Mouse (Mus musculus): Measurements from ENCODE around the gene Dhx35. TPM values are rescaled to one million over a fixed set of nuclear protein-coding genes. Genes with fewer than 3 reads are reported as not detected.

The Dhx35 gene
- polyA plus RNA-seq, 1 experiment from 2014 or later = 10.4 TPM

GRCm38 (mm10) chr2:158852579-158852978, 58.0 kb downstream of the Dhx35 start:
- Histone ChIP-seq H3K27ac (replicated peaks; ENCODE audit: low read depth, low read length) (no peak overlapping the region), H3K4me3 (ENCODE audit: low read depth, low read length) (no peak overlapping the region), H3K4me1 (ENCODE audit: control insufficient read depth, insufficient read depth, low read length) (no peaks in the 10 kb centered on the region), H3K9me3 (ENCODE audit: control insufficient read depth, low read length) (no peaks in the 10 kb centered on the region), H3K27me3 (replicated peaks; ENCODE audit: control insufficient read depth, insufficient read depth, low read length) (no peaks in the 10 kb centered on the region), H3K9ac (ENCODE audit: low read depth, low read length) (no peak overlapping the region), H3K36me3 (ENCODE audit: control insufficient read depth, insufficient read depth, low read length) (peaks cover 29% of the 10 kb centered on the region), H3K4me2 (ENCODE audit: low read depth, low read length) (no peak overlapping the region)
- WGBS = 36% methylated on average over 2 of the region's 2 CpGs
- DNase-seq (ENCODE audit: low spot score) (peak; percentile 53), ATAC-seq (ENCODE audit: low read depth) (no peak)

GRCm38 (mm10) chr2:158856896-158857499, 62.4 kb downstream of the Dhx35 start:
- Histone ChIP-seq H3K27ac (replicated peaks; ENCODE audit: low read depth, low read length) (no peak overlapping the region), H3K4me2 (ENCODE audit: low read depth, low read length) (no peak overlapping the region), H3K27me3 (replicated peaks; ENCODE audit: control insufficient read depth, insufficient read depth, low read length) (no peaks in the 10 kb centered on the region), H3K36me3 (ENCODE audit: control insufficient read depth, insufficient read depth, low read length) (peaks cover 29% of the 10 kb centered on the region), H3K9ac (ENCODE audit: low read depth, low read length) (no peak overlapping the region), H3K9me3 (ENCODE audit: control insufficient read depth, low read length) (no peaks in the 10 kb centered on the region), H3K4me3 (ENCODE audit: low read depth, low read length) (no peak overlapping the region), H3K4me1 (ENCODE audit: control insufficient read depth, insufficient read depth, low read length) (no peaks in the 10 kb centered on the region)
- 85% methylated on average over 8 of the region's 10 CpGs for WGBS
- DNase-seq (ENCODE audit: low spot score) = no peak
- ATAC-seq (ENCODE audit: low read depth) = no peak

- ATAC-seq (ENCODE audit: low read depth) = no peak
- 86% methylated on average over 15 of the region's 15 CpGs for WGBS
- no peak overlapping the region for H3K9ac ChIP-seq (ENCODE audit: low read depth, low read length)
These were observed 63.0 kb downstream of the Dhx35 start for GRCm38 (mm10) chr2:158857579-158857978.

GRCm38 (mm10) chr2:158861115-158861514, 66.5 kb downstream of the Dhx35 start:
- Histone ChIP-seq H3K36me3 (ENCODE audit: control insufficient read depth, insufficient read depth, low read length) (peaks cover 16% of the 10 kb centered on the region), H3K4me1 (ENCODE audit: control insufficient read depth, insufficient read depth, low read length) (no peaks in the 10 kb centered on the region), H3K4me2 (ENCODE audit: low read depth, low read length) (no peak overlapping the region), H3K27me3 (replicated peaks; ENCODE audit: control insufficient read depth, insufficient read depth, low read length) (no peaks in the 10 kb centered on the region), H3K4me3 (ENCODE audit: low read depth, low read length) (no peak overlapping the region), H3K27ac (replicated peaks; ENCODE audit: low read depth, low read length) (no peak overlapping the region), H3K9ac (ENCODE audit: low read depth, low read length) (no peak overlapping the region), H3K9me3 (ENCODE audit: control insufficient read depth, low read length) (no peaks in the 10 kb centered on the region)
- WGBS = 82% methylated on average over 2 of the region's 2 CpGs
- ATAC-seq (ENCODE audit: low read depth) = no peak
- no peak for DNase-seq (ENCODE audit: low spot score)

More at GRCm38 (mm10) chr2:158857579-158857978, 63.0 kb downstream of the Dhx35 start:
- Histone ChIP-seq H3K4me1 (ENCODE audit: control insufficient read depth, insufficient read depth, low read length) (no peaks in the 10 kb centered on the region), H3K36me3 (ENCODE audit: control insufficient read depth, insufficient read depth, low read length) (peaks cover 28% of the 10 kb centered on the region), H3K27me3 (replicated peaks; ENCODE audit: control insufficient read depth, insufficient read depth, low read length) (no peaks in the 10 kb centered on the region), H3K4me3 (ENCODE audit: low read depth, low read length) (no peak overlapping the region), H3K9me3 (ENCODE audit: control insufficient read depth, low read length) (no peaks in the 10 kb centered on the region), H3K27ac (replicated peaks; ENCODE audit: low read depth, low read length) (no peak overlapping the region), H3K4me2 (ENCODE audit: low read depth, low read length) (no peak overlapping the region)
- DNase-seq (ENCODE audit: low spot score) = no peak

- Histone ChIP-seq H3K4me1 (ENCODE audit: control insufficient read depth, insufficient read depth, low read length) (no peaks in the 10 kb centered on the region), H3K36me3 (ENCODE audit: control insufficient read depth, insufficient read depth, low read length) (no peaks in the 10 kb centered on the region), H3K27me3 (replicated peaks; ENCODE audit: control insufficient read depth, insufficient read depth, low read length) (no peaks in the 10 kb centered on the region), H3K9ac (ENCODE audit: low read depth, low read length) (no peak overlapping the region), H3K4me3 (ENCODE audit: low read depth, low read length) (no peak overlapping the region), H3K27ac (replicated peaks; ENCODE audit: low read depth, low read length) (no peak overlapping the region), H3K4me2 (ENCODE audit: low read depth, low read length) (no peak overlapping the region), H3K9me3 (ENCODE audit: control insufficient read depth, low read length) (no peaks in the 10 kb centered on the region)
- 56% methylated on average over 11 of the region's 11 CpGs for WGBS
- peak; percentile 86 for DNase-seq (ENCODE audit: low spot score)
- ATAC-seq (ENCODE audit: low read depth) = peak; percentile 47; the same call in 1 of the 2 replicates
These were observed 68.9 kb downstream of the Dhx35 start for GRCm38 (mm10) chr2:158863341-158864125.

GRCm38 (mm10) chr2:158864126-158864458, 69.5 kb downstream of the Dhx35 start:
- H3K4me1 ChIP-seq (ENCODE audit: control insufficient read depth, insufficient read depth, low read length) = no peaks in the 10 kb centered on the region
- H3K27me3 ChIP-seq (replicated peaks; ENCODE audit: control insufficient read depth, insufficient read depth, low read length) = no peaks in the 10 kb centered on the region
- no peak overlapping the region for H3K4me2 ChIP-seq (ENCODE audit: low read depth, low read length)
- no peak overlapping the region for H3K9ac ChIP-seq (ENCODE audit: low read depth, low read length)
- no peak overlapping the region for H3K4me3 ChIP-seq (ENCODE audit: low read depth, low read length)
- no peaks in the 10 kb centered on the region for H3K9me3 ChIP-seq (ENCODE audit: control insufficient read depth, low read length)
- ATAC-seq (ENCODE audit: low read depth) (no peak), DNase-seq (ENCODE audit: low spot score) (no peak)
- no peaks in the 10 kb centered on the region for H3K36me3 ChIP-seq (ENCODE audit: control insufficient read depth, insufficient read depth, low read length)
- WGBS = 82% methylated on average over 4 of the region's 4 CpGs
- H3K27ac ChIP-seq (replicated peaks; ENCODE audit: low read depth, low read length) = no peak overlapping the region

GRCm38 (mm10) chr2:158865358-158865757, 70.8 kb downstream of the Dhx35 start:
- Histone ChIP-seq H3K27me3 (replicated peaks; ENCODE audit: control insufficient read depth, insufficient read depth, low read length) (no peaks in the 10 kb centered on the region), H3K36me3 (ENCODE audit: control insufficient read depth, insufficient read depth, low read length) (no peaks in the 10 kb centered on the region), H3K4me3 (ENCODE audit: low read depth, low read length) (no peak overlapping the region), H3K27ac (replicated peaks; ENCODE audit: low read depth, low read length) (no peak overlapping the region), H3K4me2 (ENCODE audit: low read depth, low read length) (no peak overlapping the region), H3K4me1 (ENCODE audit: control insufficient read depth, insufficient read depth, low read length) (no peaks in the 10 kb centered on the region), H3K9me3 (ENCODE audit: control insufficient read depth, low read length) (no peaks in the 10 kb centered on the region), H3K9ac (ENCODE audit: low read depth, low read length) (no peak overlapping the region)
- ATAC-seq (ENCODE audit: low read depth) (peak; percentile 48; the same call in 1 of the 2 replicates), DNase-seq (ENCODE audit: low spot score) (peak; percentile 48)
- 25% methylated on average over 10 of the region's 10 CpGs for WGBS

GRCm38 (mm10) chr2:158886571-158886970, 92.0 kb downstream of the Dhx35 start:
- H3K36me3 ChIP-seq (ENCODE audit: control insufficient read depth, insufficient read depth, low read length) = no peaks in the 10 kb centered on the region
- H3K4me3 ChIP-seq (ENCODE audit: low read depth, low read length) = no peak overlapping the region
- H3K4me1 ChIP-seq (ENCODE audit: control insufficient read depth, insufficient read depth, low read length) = no peaks in the 10 kb centered on the region
- H3K27me3 ChIP-seq (replicated peaks; ENCODE audit: control insufficient read depth, insufficient read depth, low read length) = no peaks in the 10 kb centered on the region
- no peaks in the 10 kb centered on the region for H3K9me3 ChIP-seq (ENCODE audit: control insufficient read depth, low read length)
- H3K27ac ChIP-seq (replicated peaks; ENCODE audit: low read depth, low read length) = no peak overlapping the region
- DNase-seq (ENCODE audit: low spot score) (no peak), ATAC-seq (ENCODE audit: low read depth) (no peak)
- 52% methylated on average over 6 of the region's 6 CpGs for WGBS
- no peak overlapping the region for H3K9ac ChIP-seq (ENCODE audit: low read depth, low read length)
- no peak overlapping the region for H3K4me2 ChIP-seq (ENCODE audit: low read depth, low read length)

GRCm38 (mm10) chr2:158888531-158888930, 93.9 kb downstream of the Dhx35 start:
- Histone ChIP-seq H3K4me2 (ENCODE audit: low read depth, low read length) (no peak overlapping the region), H3K36me3 (ENCODE audit: control insufficient read depth, insufficient read depth, low read length) (no peaks in the 10 kb centered on the region), H3K27me3 (replicated peaks; ENCODE audit: control insufficient read depth, insufficient read depth, low read length) (no peaks in the 10 kb centered on the region), H3K9me3 (ENCODE audit: control insufficient read depth, low read length) (no peaks in the 10 kb centered on the region), H3K9ac (ENCODE audit: low read depth, low read length) (no peak overlapping the region), H3K4me1 (ENCODE audit: control insufficient read depth, insufficient read depth, low read length) (no peaks in the 10 kb centered on the region), H3K4me3 (ENCODE audit: low read depth, low read length) (no peak overlapping the region), H3K27ac (replicated peaks; ENCODE audit: low read depth, low read length) (no peak overlapping the region)
- ATAC-seq (ENCODE audit: low read depth) = no peak
- 84% methylated on average over 5 of the region's 5 CpGs for WGBS
- DNase-seq (ENCODE audit: low spot score) = no peak
